Mouse (Mus musculus): ENCODE data around the gene Tsnax. TPM values are rescaled to one million over a fixed set of nuclear protein-coding genes. Genes with fewer than 3 reads are reported as not detected.

Tsnax gene
- polyA plus RNA-seq, 1 experiment from 2014 or later: 134 TPM

DNA sequence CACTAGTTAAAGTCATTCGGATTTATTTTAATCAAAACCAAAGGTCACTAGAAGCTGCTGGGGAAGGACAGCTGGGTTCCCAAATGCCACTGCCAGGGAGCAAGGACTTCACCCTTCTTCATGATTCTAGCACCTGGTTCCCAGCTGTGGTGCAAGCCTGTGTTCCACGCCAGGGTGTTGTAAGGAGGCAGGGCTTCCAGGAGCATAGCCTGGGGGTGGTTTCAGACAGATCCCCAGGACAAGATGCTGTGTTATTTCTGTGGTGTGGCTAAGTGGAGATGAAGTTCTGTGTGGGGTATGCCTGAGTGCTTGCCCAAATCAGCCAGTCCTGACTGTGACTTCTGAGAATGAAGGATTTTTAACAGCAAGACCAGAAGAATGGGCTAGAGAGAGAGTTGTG lies 28.7 kb downstream of the Tsnax start:
- Histone ChIP-seq H3K4me2 (no peak overlapping the region), H3K4me1 (replicated peaks) (peaks cover 25% of the 10 kb centered on the region), H3K4me3 (replicated peaks) (no peak overlapping the region), H3K9me3 (peaks cover 12% of the 10 kb centered on the region; the same call in 1 of the 2 replicates), H3K27me3 (no peaks in the 10 kb centered on the region), H3K27ac (no peak overlapping the region), H3K9ac (replicated peaks) (no peak overlapping the region), H3K36me3 (peaks cover 32% of the 10 kb centered on the region)
- no peak for ATAC-seq (ENCODE audit: insufficient number of reproducible peaks, insufficient read depth, low FRiP score, low TSS enrichment, low read depth)
- 24% methylated on average over 2 of the region's 2 CpGs for WGBS

GRCm38 (mm10) chr8:125043394-125043793 lies 30.6 kb downstream of the Tsnax start:
- WGBS: 59% methylated on average over 7 of the region's 7 CpGs
- 0 out of 2 replicates have a peak overlapping the region, but pooled peaks have one; percentile 50 for H3K27ac ChIP-seq
- ATAC-seq (ENCODE audit: insufficient number of reproducible peaks, insufficient read depth, low FRiP score, low TSS enrichment, low read depth): peak; percentile 37; the same call in 1 of the 2 replicates

DNA sequence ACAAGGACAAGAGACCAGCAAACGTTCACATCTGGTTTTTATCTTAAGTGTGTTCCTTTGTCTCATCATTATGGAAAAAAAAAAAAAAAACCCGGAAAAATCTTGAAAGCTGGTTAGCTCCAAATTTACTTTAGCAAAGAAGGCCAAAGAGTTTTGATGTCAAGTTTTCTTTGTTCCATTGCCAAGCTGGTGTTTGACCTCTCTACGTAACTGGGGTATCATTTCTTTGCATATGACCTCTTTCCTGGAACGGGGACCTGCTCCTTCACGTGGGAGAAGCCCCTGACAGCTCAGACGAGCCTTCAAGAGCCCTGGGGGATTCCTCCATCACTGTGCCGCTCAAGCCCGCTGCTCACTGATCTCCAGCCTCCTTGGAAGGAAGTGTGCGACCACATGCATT lies 31.1 kb downstream of the Tsnax start:
- 17% methylated on average over 9 of the region's 9 CpGs for WGBS
- 0 out of 2 replicates have a peak overlapping the region, but pooled peaks have one; percentile 45 for H3K27ac ChIP-seq

More at GRCm38 (mm10) chr8:125043394-125043793, 30.6 kb downstream of the Tsnax start:
- no peak overlapping the region for H3K4me2 ChIP-seq
- peaks cover 24% of the 10 kb centered on the region for H3K36me3 ChIP-seq
- no peak overlapping the region for H3K4me3 ChIP-seq (replicated peaks)
- H3K9ac ChIP-seq (replicated peaks): no peak overlapping the region
- H3K4me1 ChIP-seq (replicated peaks): peaks cover 22% of the 10 kb centered on the region
- peaks cover 12% of the 10 kb centered on the region; the same call in 1 of the 2 replicates for H3K9me3 ChIP-seq
- no peaks in the 10 kb centered on the region for H3K27me3 ChIP-seq

GRCm38 (mm10) chr8:125045760-125046159 lies 33.0 kb downstream of the Tsnax start:
- Histone ChIP-seq H3K4me2 (no peak overlapping the region), H3K4me3 (replicated peaks) (no peak overlapping the region), H3K27me3 (no peaks in the 10 kb centered on the region), H3K9ac (replicated peaks) (no peak overlapping the region), H3K27ac (no peak overlapping the region), H3K4me1 (replicated peaks) (peaks cover 20% of the 10 kb centered on the region), H3K36me3 (peaks cover under 1% of the 10 kb centered on the region), H3K9me3 (no peaks in the 10 kb centered on the region)
- ATAC-seq (ENCODE audit: insufficient number of reproducible peaks, insufficient read depth, low FRiP score, low TSS enrichment, low read depth): no peak
- WGBS: 65% methylated on average over 1 of the region's 1 CpGs

More for the DNA sequence above, 31.1 kb downstream of the Tsnax start:
- Histone ChIP-seq H3K9me3 (peaks cover 12% of the 10 kb centered on the region; the same call in 1 of the 2 replicates), H3K27me3 (no peaks in the 10 kb centered on the region), H3K4me1 (replicated peaks) (peaks cover 22% of the 10 kb centered on the region), H3K9ac (replicated peaks) (no peak overlapping the region), H3K36me3 (peaks cover 19% of the 10 kb centered on the region), H3K4me3 (replicated peaks) (no peak overlapping the region), H3K4me2 (no peak overlapping the region)
- no peak for ATAC-seq (ENCODE audit: insufficient number of reproducible peaks, insufficient read depth, low FRiP score, low TSS enrichment, low read depth)

- no peak overlapping the region for H3K9ac ChIP-seq (replicated peaks)
- H3K36me3 ChIP-seq: no peaks in the 10 kb centered on the region
- ATAC-seq (ENCODE audit: insufficient number of reproducible peaks, insufficient read depth, low FRiP score, low TSS enrichment, low read depth): no peak
- H3K4me2 ChIP-seq: no peak overlapping the region
- no peaks in the 10 kb centered on the region for H3K9me3 ChIP-seq
- peaks cover 8% of the 10 kb centered on the region; the same call in 1 of the 2 replicates for H3K4me1 ChIP-seq (replicated peaks)
- H3K27me3 ChIP-seq: peaks cover 27% of the 10 kb centered on the region
- 57% methylated on average over 5 of the region's 5 CpGs for WGBS
- no peak overlapping the region for H3K27ac ChIP-seq
- H3K4me3 ChIP-seq (replicated peaks): no peak overlapping the region
These were observed 36.4 kb downstream of the Tsnax start for GRCm38 (mm10) chr8:125049051-125049750.

GRCm38 (mm10) chr8:125049826-125050225 lies 37.0 kb downstream of the Tsnax start:
- ATAC-seq (ENCODE audit: insufficient number of reproducible peaks, insufficient read depth, low FRiP score, low TSS enrichment, low read depth): no peak
- Histone ChIP-seq H3K4me1 (replicated peaks) (peaks cover 8% of the 10 kb centered on the region), H3K4me2 (no peak overlapping the region), H3K4me3 (replicated peaks) (no peak overlapping the region), H3K27ac (no peak overlapping the region), H3K9ac (replicated peaks) (no peak overlapping the region), H3K36me3 (no peaks in the 10 kb centered on the region), H3K27me3 (peaks cover 34% of the 10 kb centered on the region), H3K9me3 (no peaks in the 10 kb centered on the region)
- 83% methylated on average over 6 of the region's 6 CpGs for WGBS

GRCm38 (mm10) chr8:125052026-125052425 lies 39.2 kb downstream of the Tsnax start:
- no peak overlapping the region for H3K4me2 ChIP-seq
- H3K9ac ChIP-seq (replicated peaks): no peak overlapping the region
- H3K27me3 ChIP-seq: peaks cover 45% of the 10 kb centered on the region
- no peak overlapping the region for H3K27ac ChIP-seq
- H3K9me3 ChIP-seq: no peaks in the 10 kb centered on the region
- no peak overlapping the region for H3K4me3 ChIP-seq (replicated peaks)
- peaks cover 8% of the 10 kb centered on the region for H3K4me1 ChIP-seq (replicated peaks)
- ATAC-seq (ENCODE audit: insufficient number of reproducible peaks, insufficient read depth, low FRiP score, low TSS enrichment, low read depth): no peak
- WGBS: 42% methylated on average over 2 of the region's 2 CpGs
- H3K36me3 ChIP-seq: no peaks in the 10 kb centered on the region

GRCm38 (mm10) chr8:125053505-125054435 lies 41.0 kb downstream of the Tsnax start, which contains the start of gene Disc1:
Disc1 (plus strand) TSS chr8:125054195.
- 2% methylated on average over 65 of the region's 65 CpGs for WGBS
- Histone ChIP-seq H3K27me3 (peaks cover 48% of the 10 kb centered on the region), H3K9me3 (no peaks in the 10 kb centered on the region), H3K4me3 (replicated peaks) (peak within 1 kb of the TSS; percentile 73), H3K4me2 (peak within 1 kb of the TSS; percentile 97), H3K27ac (0 out of 2 replicates have a peak within 1 kb of the TSS, but pooled peaks have one; percentile 7), H3K36me3 (no peaks in the 10 kb centered on the region), H3K9ac (replicated peaks) (peak within 1 kb of the TSS; percentile 79), H3K4me1 (replicated peaks) (peaks cover 8% of the 10 kb centered on the region)
- ATAC-seq (ENCODE audit: insufficient number of reproducible peaks, insufficient read depth, low FRiP score, low TSS enrichment, low read depth): no peak

- Histone ChIP-seq H3K9me3 (no peaks in the 10 kb centered on the region), H3K4me2 (peak overlapping the region; percentile 97), H3K9ac (replicated peaks) (peak overlapping the region; percentile 79), H3K4me1 (replicated peaks) (peaks cover 8% of the 10 kb centered on the region), H3K27ac (no peak overlapping the region), H3K27me3 (peaks cover 50% of the 10 kb centered on the region), H3K36me3 (no peaks in the 10 kb centered on the region), H3K4me3 (replicated peaks) (peak overlapping the region; percentile 73)
- WGBS: under 1% methylated on average over 38 of the region's 38 CpGs
- ATAC-seq (ENCODE audit: insufficient number of reproducible peaks, insufficient read depth, low FRiP score, low TSS enrichment, low read depth): no peak
These were observed 41.6 kb downstream of the Tsnax start for GRCm38 (mm10) chr8:125054436-125054810.

- Histone ChIP-seq H3K4me1 (replicated peaks) (no peaks in the 10 kb centered on the region), H3K9ac (replicated peaks) (no peak overlapping the region), H3K4me2 (no peak overlapping the region), H3K9me3 (no peaks in the 10 kb centered on the region), H3K27me3 (peaks cover 12% of the 10 kb centered on the region), H3K4me3 (replicated peaks) (no peak overlapping the region), H3K36me3 (no peaks in the 10 kb centered on the region), H3K27ac (no peak overlapping the region)
- no peak for ATAC-seq (ENCODE audit: insufficient number of reproducible peaks, insufficient read depth, low FRiP score, low TSS enrichment, low read depth)
- whole genome bisulfite sequencing: 80% methylated on average over 8 of the region's 8 CpGs
These were observed 48.1 kb downstream of the Tsnax start for GRCm38 (mm10) chr8:125060904-125061303.

DNA sequence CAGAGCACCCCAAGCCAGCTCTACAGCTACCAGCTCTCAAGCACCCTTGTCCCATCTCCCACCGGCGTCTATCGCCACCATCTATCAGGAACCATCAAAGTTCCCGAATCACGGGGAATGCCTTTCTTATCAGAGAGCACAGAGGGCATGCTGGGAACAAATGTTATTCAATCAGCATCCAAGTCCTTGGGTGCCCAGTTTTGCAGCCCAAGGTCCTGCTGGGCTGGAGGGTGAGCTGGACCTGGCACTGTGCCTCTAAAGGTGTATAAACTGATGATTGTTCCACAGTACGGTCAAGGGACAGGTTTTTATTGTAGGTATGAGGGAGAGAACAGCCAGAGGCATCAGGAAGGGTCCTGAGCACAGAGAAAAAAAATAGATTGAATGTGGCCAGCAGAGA lies 52.8 kb downstream of the Tsnax start:
- ATAC-seq (ENCODE audit: insufficient number of reproducible peaks, insufficient read depth, low FRiP score, low TSS enrichment, low read depth): no peak
- H3K27ac ChIP-seq: no peak overlapping the region
- no peaks in the 10 kb centered on the region for H3K9me3 ChIP-seq
- no peak overlapping the region for H3K4me2 ChIP-seq
- no peak overlapping the region for H3K4me3 ChIP-seq (replicated peaks)
- H3K27me3 ChIP-seq: 0 out of 2 replicates have a peak, but pooled peaks cover 6% of the 10 kb centered on the region
- no peak overlapping the region for H3K9ac ChIP-seq (replicated peaks)
- peaks cover 12% of the 10 kb centered on the region for H3K4me1 ChIP-seq (replicated peaks)
- WGBS: 78% methylated on average over 6 of the region's 6 CpGs
- no peaks in the 10 kb centered on the region for H3K36me3 ChIP-seq
